Mouse (Mus musculus): Measurements from ENCODE around the gene Ankrd55. TPM values are rescaled to one million over a fixed set of nuclear protein-coding genes. Genes with fewer than 3 reads are reported as not detected.

The Ankrd55 gene
- polyA plus RNA-seq (2014; fragmentation: Illumina TruSeq; extraction: RNeasy Lipid Tissue Mini Kit (QIAGEN cat#74804); ENCODE audit: low read depth, low replicate concordance): 0.29 TPM

GRCm38 (mm10) chr13:112288225-112289178 is at the start of gene Ankrd55:
TSS of gene Ankrd55 (plus strand) at chr13:112288451.

Other genes starting within 250 kb of the Ankrd55 start
- gene Il6st, start 175.6 kb downstream of the Ankrd55 start, polyA plus RNA-seq (2014; fragmentation: Illumina TruSeq; extraction: RNeasy Lipid Tissue Mini Kit (QIAGEN cat#74804); ENCODE audit: low read depth, low replicate concordance): 76.2 TPM